Mouse (Mus musculus): Measurements from ENCODE around the gene Cadps.

Gene Cadps

DNA sequence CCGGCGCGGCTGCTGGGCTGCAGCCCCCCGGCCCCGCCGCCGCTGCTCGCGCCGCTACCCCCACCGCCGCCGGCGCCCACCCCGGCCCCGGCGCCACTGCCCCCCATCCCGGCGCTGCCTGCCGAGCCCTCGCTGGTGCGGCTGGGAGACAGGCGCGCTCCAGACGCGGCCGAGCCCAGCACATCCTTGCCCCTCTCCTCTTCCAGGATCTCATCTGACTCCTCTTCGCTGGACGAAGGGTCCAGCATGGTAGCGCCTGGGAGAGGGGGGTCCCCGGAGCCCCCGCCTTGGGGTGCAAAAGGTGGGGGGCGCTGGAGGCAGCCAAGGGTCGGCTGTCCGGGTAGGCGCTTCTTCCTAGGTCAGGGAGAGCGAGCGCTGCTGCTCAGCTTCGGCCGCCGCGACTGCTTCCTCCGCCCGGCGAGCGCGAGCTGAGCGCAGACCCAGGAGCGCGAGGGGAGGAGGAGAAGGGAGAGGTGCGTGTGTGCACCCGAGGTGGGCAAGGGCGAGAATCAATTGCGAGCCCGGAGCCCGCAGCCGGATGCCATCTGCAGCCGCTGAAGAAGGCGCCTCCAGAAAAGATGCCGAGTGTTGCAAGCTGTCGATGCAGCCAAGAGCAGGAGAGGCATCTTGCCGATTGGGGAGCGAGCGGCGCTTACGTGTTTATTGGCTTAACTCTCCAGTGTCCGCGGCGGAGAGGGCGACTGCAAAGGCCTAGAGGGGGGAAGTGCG lies at the start of gene Cadps:
Gene Cadps (minus strand): TSS at position 589 of the 729 bp plus-strand sequence.
- no peaks in the 10 kb centered on the region; the same call in 1 of the 2 replicates for H3K27me3 ChIP-seq (ENCODE audit: control insufficient read depth, insufficient read depth, low read length, poor library complexity, severe bottlenecking)
- H3K36me3 ChIP-seq (ENCODE audit: control insufficient read depth, insufficient read depth, low read length, poor library complexity, severe bottlenecking), result no peaks in the 10 kb centered on the region
- no peak for DNase-seq (ENCODE audit: low read depth, low spot score)

DNA sequence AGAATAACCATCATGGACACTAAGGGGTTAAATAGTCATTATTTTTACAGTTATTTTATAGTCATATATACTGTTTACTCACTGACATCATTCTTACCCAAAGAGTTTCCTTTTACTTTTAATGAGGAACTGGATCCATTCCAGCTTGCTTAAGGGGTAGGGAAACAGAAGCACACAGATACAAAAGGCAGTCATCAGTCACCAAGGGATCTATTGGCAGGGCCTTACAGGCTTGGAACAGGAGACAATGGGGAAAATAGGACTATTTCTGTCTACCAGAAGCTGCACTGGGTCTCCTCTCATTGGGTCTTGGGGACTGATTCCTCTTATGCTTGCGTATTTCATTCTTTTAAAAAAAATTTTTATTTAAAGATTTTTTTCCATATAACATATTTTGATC lies 46.7 kb upstream of the Cadps start:
- DNase-seq (ENCODE audit: low read depth, low spot score), result no peak
- no peaks in the 10 kb centered on the region for H3K36me3 ChIP-seq (ENCODE audit: control insufficient read depth, insufficient read depth, low read length, poor library complexity, severe bottlenecking)
- no peaks in the 10 kb centered on the region for H3K27me3 ChIP-seq (ENCODE audit: control insufficient read depth, insufficient read depth, low read length, poor library complexity, severe bottlenecking)

DNA sequence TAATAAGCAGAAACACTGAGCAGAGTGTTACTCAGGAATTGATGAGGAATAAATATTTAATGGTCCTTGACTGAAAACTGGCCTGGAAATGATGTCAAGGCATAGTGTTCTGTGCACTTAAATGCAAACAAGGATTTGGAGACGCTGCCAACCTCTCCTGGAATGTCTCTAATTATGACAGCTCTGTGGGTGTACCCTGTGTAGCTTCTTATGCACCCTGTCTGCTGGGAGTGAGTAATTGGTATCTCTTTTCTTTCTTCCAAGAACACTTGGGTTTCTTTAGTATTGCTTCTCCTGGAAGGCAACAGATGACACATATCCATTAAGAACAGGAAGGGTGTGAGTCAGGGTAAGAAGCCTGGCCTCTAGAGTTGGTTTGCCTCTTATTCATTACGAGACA lies 42.4 kb upstream of the Cadps start:
- H3K36me3 ChIP-seq (ENCODE audit: control insufficient read depth, insufficient read depth, low read length, poor library complexity, severe bottlenecking), result no peaks in the 10 kb centered on the region
- H3K27me3 ChIP-seq (ENCODE audit: control insufficient read depth, insufficient read depth, low read length, poor library complexity, severe bottlenecking), result no peaks in the 10 kb centered on the region
- no peak for DNase-seq (ENCODE audit: low read depth, low spot score)

DNA sequence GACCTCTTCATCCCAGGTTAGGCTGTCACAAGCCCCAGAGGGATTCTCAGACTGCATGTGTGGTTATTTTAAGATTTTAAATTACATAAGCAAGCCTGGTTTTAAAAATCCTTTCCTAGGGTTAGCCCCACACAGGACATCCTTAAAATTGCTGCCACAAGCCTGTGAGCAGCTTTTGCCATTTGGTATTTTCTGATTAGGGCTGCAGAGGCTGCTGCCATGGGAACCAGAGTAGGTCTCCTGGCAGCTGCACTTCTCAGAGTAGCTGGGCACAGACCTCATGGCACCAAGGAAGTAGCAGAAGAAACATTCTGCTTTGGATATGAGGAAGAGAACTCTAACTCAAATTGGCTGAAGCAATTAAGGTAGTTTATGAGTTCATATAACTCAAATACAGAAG lies 21.0 kb upstream of the Cadps start:
- no peak for DNase-seq (ENCODE audit: low read depth, low spot score)
- H3K36me3 ChIP-seq (ENCODE audit: control insufficient read depth, insufficient read depth, low read length, poor library complexity, severe bottlenecking), result no peaks in the 10 kb centered on the region
- H3K27me3 ChIP-seq (ENCODE audit: control insufficient read depth, insufficient read depth, low read length, poor library complexity, severe bottlenecking), result no peaks in the 10 kb centered on the region

DNA sequence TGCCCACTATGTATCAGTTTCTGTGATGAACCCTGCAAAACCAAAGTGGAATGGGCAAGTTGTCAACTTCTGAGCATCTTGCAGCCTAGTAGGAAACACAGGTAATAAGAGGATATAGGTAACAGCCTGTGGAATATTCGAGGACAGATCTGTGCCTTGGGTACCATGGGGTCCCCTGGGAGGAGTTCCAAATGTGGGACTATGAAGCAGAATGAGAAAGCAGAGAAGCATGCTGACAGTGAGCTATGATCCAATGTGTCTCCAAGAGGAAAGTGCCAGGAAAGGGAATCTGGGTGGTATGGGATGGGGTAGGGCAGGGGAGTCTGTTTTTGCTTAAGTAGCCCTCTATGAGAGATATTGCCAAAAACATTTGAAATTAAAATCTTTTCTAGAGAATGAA lies 16.6 kb upstream of the Cadps start:
- H3K27me3 ChIP-seq (ENCODE audit: control insufficient read depth, insufficient read depth, low read length, poor library complexity, severe bottlenecking), result no peaks in the 10 kb centered on the region
- no peaks in the 10 kb centered on the region for H3K36me3 ChIP-seq (ENCODE audit: control insufficient read depth, insufficient read depth, low read length, poor library complexity, severe bottlenecking)
- DNase-seq (ENCODE audit: low read depth, low spot score), result no peak

DNA sequence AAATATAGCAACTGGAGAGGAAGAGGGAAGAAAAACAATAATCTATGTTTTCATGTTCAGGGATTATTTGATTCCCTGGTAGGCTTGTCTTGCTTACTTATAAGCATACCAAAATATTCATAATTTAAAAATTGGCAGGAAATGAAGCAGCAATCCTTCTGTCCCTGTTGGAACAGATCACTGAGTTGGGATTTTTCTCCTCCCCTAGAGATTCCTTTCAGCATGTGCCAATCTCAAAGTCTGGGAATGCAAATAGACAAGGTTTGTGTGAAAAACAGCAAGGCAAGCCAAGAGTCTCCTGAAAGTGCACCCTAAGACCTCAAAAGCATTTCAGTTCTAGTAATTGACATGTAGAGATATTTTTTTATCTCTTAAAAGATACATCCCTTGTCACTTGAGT lies 16.1 kb upstream of the Cadps start:
- Histone ChIP-seq H3K27me3 (ENCODE audit: control insufficient read depth, insufficient read depth, low read length, poor library complexity, severe bottlenecking) (no peaks in the 10 kb centered on the region), H3K36me3 (ENCODE audit: control insufficient read depth, insufficient read depth, low read length, poor library complexity, severe bottlenecking) (no peaks in the 10 kb centered on the region)
- DNase-seq (ENCODE audit: low read depth, low spot score), result no peak

DNA sequence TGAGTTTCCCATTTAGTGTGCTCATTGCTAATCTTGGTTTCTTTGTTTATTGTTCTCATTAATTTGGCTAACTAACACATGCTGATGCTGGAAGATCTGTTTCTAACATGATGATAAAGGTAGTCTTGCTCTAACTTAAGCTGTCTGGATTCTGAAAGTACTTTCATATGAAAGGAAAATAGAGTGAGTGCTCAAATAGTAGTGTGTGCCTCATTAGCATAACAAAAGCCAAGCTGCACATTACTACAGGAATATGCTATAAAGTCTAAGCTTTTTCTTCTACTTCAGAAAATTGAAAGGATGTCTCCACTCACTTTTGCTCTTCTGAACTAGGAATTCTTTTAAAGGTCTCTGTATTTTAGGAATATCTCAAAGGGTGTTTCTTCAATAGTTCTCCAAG lies 15.4 kb upstream of the Cadps start:
- no peaks in the 10 kb centered on the region for H3K36me3 ChIP-seq (ENCODE audit: control insufficient read depth, insufficient read depth, low read length, poor library complexity, severe bottlenecking)
- no peak for DNase-seq (ENCODE audit: low read depth, low spot score)
- no peaks in the 10 kb centered on the region for H3K27me3 ChIP-seq (ENCODE audit: control insufficient read depth, insufficient read depth, low read length, poor library complexity, severe bottlenecking)

DNA sequence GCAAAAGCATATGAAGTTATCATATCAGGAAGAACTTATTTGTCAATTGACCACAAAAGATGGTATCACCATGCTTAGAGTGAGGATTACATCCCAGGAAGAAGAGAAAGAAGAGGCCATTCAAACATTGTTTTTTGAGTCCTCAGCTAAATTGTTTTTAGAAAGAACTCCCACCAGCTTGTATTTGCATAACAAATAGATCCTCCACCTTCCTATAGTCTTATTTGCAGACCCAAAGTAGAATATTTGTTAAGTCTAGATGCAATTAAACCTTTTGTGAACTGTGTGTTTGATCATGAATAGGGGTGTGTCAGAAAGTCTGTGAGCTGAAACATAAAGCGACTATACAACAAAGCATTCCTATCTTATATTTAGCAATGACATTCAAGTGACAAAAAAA lies 15.0 kb upstream of the Cadps start:
- DNase-seq (ENCODE audit: low read depth, low spot score), result no peak
- no peaks in the 10 kb centered on the region for H3K36me3 ChIP-seq (ENCODE audit: control insufficient read depth, insufficient read depth, low read length, poor library complexity, severe bottlenecking)
- no peaks in the 10 kb centered on the region for H3K27me3 ChIP-seq (ENCODE audit: control insufficient read depth, insufficient read depth, low read length, poor library complexity, severe bottlenecking)

DNA sequence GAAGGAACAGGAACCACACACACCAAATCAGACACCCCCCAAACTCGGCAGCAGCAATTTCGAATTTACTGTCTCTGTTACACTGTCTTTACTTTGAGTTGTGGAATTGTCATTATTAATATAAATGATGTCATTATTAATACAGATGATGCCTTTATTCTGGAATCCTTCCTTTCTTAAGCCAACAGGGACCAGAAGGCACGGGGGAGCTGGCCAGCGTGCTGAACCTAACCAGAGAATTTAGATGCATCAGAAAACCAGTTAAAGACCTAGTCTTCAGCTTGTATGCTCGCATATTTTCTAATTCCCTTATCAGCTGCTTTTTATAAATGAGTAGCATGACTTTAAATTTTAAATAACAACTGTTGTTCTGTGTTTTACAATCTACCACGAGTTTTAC lies 902 bp upstream of the Cadps start:
- H3K36me3 ChIP-seq (ENCODE audit: control insufficient read depth, insufficient read depth, low read length, poor library complexity, severe bottlenecking), result no peaks in the 10 kb centered on the region
- no peaks in the 10 kb centered on the region; the same call in 1 of the 2 replicates for H3K27me3 ChIP-seq (ENCODE audit: control insufficient read depth, insufficient read depth, low read length, poor library complexity, severe bottlenecking)
- no peak for DNase-seq (ENCODE audit: low read depth, low spot score)

DNA sequence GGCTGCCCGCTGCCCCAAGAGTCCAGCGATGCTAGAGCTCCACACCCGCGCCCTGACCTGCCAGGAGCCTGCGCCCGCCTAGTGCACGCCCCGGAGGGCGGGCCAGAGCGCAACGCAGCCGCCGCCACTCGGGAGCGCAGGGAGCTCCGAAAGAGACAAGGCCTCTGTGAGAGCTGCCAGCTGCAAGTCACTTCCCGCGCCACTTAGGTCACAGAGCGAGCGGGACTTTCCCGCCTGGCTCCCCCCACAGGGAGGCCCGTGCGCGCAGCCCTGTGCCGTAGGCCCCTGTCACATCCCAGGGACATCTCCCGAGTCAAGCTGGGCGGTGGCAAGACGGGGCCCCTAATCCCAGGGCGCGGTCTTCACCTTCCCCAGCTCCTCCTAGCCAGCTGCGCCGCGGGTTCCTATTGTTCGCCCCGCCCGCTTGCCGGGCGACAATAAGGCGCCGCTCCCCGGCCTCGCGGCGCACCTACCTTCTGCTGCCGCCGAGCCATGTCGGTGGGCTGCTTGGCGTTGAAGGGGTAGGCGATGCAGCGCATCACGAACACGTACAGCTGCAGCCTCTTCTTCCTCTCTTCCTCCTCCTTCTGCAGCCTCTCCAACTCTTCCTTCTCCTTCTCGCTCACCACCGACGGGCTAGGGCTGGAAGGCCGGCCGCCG lies 918 bp downstream of the Cadps start:
- Histone ChIP-seq H3K27me3 (ENCODE audit: control insufficient read depth, insufficient read depth, low read length, poor library complexity, severe bottlenecking) (no peaks in the 10 kb centered on the region; the same call in 1 of the 2 replicates), H3K36me3 (ENCODE audit: control insufficient read depth, insufficient read depth, low read length, poor library complexity, severe bottlenecking) (no peaks in the 10 kb centered on the region)
- no peak for DNase-seq (ENCODE audit: low read depth, low spot score)

DNA sequence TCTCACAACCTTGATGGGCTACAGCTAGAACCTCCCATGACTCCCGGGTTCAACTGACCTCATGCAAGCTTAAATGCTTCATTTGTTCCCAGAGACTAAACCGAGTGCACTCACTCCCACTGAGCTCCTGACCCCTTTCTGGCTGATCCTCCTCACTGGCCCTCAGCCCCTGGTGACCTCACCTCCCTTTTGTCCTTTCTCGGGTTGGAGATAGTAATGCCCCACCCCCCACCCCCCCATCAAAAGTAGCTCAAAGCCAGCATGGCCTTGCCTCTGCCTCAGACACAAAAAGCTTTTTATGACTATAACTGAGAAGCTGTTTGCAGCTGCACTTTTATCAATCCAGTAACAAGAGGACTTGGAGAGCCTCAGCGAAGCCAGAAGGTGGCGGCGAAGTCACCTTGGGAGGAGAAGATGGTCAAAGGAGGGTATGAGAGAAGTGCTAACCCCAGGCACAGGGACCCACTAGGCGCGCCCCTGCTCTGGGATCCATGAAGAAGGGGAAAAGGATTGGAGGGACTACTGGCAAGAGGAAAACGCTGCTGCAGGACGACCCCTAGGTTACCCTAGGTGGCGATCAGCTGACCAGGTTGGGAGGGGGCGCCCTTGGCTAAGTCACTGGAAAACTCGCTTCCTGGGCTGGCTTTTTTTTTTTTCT lies 1.6 kb downstream of the Cadps start:
- Histone ChIP-seq H3K36me3 (ENCODE audit: control insufficient read depth, insufficient read depth, low read length, poor library complexity, severe bottlenecking) (no peaks in the 10 kb centered on the region), H3K27me3 (ENCODE audit: control insufficient read depth, insufficient read depth, low read length, poor library complexity, severe bottlenecking) (no peaks in the 10 kb centered on the region; the same call in 1 of the 2 replicates)
- DNase-seq (ENCODE audit: low read depth, low spot score), result no peak

DNA sequence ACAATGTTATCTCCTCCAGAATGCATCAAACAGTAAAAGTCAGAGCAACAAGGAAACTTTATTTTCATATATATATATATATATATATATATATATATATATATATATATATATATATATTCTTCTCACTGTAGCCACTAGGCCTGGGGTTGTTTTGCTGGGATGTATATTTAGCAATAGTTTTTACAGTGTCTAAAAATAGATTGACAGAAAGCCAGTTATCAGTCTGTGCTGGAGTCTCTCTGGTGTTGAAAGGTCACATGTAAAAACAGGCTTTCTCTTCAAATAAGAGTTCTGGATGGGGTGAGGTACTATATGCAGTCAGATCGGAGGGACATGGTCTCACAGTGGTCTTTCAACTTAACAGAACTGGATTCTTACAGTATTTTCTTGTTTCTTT lies 2.7 kb downstream of the Cadps start:
- no peak for DNase-seq (ENCODE audit: low read depth, low spot score)
- no peaks in the 10 kb centered on the region for H3K27me3 ChIP-seq (ENCODE audit: control insufficient read depth, insufficient read depth, low read length, poor library complexity, severe bottlenecking)
- H3K36me3 ChIP-seq (ENCODE audit: control insufficient read depth, insufficient read depth, low read length, poor library complexity, severe bottlenecking), result no peaks in the 10 kb centered on the region

DNA sequence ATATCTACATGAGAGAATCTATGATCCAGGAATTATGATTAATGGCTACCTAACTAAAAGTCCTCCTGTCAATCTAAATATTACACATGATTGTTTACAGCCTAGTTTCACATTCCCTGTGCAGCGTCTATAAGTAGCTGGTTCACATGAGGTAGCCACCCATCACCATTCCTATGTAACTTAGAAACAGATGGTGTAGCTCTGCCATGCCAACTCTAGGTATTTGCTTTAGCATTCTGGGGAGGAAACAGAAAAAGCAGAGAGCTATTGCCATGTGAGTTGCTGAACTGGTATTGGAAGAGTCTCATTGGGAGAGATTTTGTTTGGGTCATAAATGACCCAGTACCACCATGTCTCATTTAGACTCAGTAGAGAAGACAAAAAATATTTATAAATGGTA lies 4.4 kb downstream of the Cadps start:
- H3K27me3 ChIP-seq (ENCODE audit: control insufficient read depth, insufficient read depth, low read length, poor library complexity, severe bottlenecking), result no peaks in the 10 kb centered on the region
- no peaks in the 10 kb centered on the region for H3K36me3 ChIP-seq (ENCODE audit: control insufficient read depth, insufficient read depth, low read length, poor library complexity, severe bottlenecking)
- no peak for DNase-seq (ENCODE audit: low read depth, low spot score)

DNA sequence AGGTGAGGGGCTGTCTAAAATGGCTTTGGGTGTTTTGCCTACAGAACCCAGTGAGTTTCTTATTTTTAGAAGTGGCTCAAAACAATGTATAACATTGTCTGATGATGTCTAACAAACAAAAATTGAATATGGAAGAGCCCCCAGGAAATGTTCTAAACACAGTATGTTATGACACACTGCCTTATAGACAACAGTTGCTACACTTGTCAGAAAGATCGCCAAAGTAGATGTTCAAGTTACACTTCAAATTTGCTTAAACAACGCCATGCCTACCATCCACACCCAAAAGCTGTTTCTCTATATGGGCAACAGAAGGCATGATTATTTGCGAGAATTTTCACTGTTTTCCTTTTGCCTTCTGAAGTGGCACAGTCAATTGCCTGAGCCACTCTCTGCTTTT lies 10.8 kb downstream of the Cadps start:
- Histone ChIP-seq H3K36me3 (ENCODE audit: control insufficient read depth, insufficient read depth, low read length, poor library complexity, severe bottlenecking) (no peaks in the 10 kb centered on the region), H3K27me3 (ENCODE audit: control insufficient read depth, insufficient read depth, low read length, poor library complexity, severe bottlenecking) (no peaks in the 10 kb centered on the region)
- DNase-seq (ENCODE audit: low read depth, low spot score), result no peak

DNA sequence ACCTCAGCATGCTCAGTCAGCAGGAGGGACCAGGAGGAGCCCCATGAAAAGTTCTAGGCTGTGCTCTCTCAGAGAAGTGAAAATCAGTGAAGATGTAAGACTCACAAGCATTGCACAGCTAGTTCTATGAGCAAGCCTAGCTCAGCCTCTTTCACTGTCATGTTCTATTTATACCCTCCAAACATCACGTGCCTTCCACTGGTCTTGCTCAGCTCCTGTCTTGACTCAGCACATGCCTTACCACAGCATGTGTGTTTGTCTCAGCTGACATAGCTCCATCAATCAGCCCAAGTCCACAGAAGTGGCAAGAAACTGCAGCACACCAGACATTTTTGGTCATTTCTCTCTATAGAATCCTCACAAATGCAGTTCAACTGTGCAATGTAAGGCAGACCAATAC lies 19.9 kb downstream of the Cadps start:
- Histone ChIP-seq H3K27me3 (ENCODE audit: control insufficient read depth, insufficient read depth, low read length, poor library complexity, severe bottlenecking) (no peaks in the 10 kb centered on the region), H3K36me3 (ENCODE audit: control insufficient read depth, insufficient read depth, low read length, poor library complexity, severe bottlenecking) (no peaks in the 10 kb centered on the region)
- no peak for DNase-seq (ENCODE audit: low read depth, low spot score)

Measured in splenic B cell, adult 2 months (primary cell).